Mouse (Mus musculus): ENCODE measurements around the gene 4930442H23Rik.

DNA sequence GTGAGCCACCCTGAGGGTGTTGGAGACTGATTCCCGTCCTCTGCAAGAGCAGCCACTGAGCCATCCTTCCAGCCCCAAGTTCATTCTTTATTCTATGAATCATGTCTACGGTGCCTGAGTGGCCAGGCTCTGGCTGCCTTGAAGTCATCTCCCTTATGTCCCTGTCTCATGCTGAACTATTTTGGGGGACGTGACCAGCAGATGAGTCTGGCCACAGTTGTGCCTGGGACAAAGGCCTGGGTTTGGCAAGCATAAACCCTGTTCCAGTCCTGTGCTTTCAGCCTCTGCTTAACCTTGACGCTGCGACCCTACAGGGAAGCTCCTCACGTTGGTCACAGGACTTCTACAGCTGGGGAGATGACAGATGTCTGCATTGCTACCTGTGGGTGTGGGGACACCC lies 13.7 kb upstream of the 4930442H23Rik start:
- TF ChIP-seq POLR2A (IDR thresholded peaks at IDR 0.05; ENCODE audit: borderline replicate concordance, insufficient read depth, low read length) (no peak), CTCF (IDR thresholded peaks at IDR 0.05; ENCODE audit: borderline replicate concordance, insufficient read depth, low read depth, low read length) (no peak)

All from cerebellum, adult 2 months (tissue).